Mouse (Mus musculus): ENCODE measurements around the gene Igf1r. TPM values are rescaled to one million over a fixed set of nuclear protein-coding genes. Genes with fewer than 3 reads are reported as not detected.

Gene Igf1r
- polyA plus RNA-seq, 1 experiment from 2014 or later = 21.0 TPM

GRCm38 (mm10) chr7:68023882-68024281 is 71.3 kb downstream of the Igf1r start:
- peaks cover 23% of the 10 kb centered on the region for H3K4me1 ChIP-seq (replicated peaks; ENCODE audit: control insufficient read depth, insufficient read depth, low read length)
- no peak for ATAC-seq (ENCODE audit: low FRiP score)
- H3K27ac ChIP-seq = peak overlapping the region; percentile 49; the same call in 1 of the 2 replicates
- H3K9me3 ChIP-seq (ENCODE audit: control insufficient read depth, low read length) = no peaks in the 10 kb centered on the region
- no peaks in the 10 kb centered on the region for H3K27me3 ChIP-seq (ENCODE audit: control insufficient read depth, insufficient read depth, low read length)
- H3K9ac ChIP-seq = no peak overlapping the region
- WGBS = 86% methylated on average over 4 of the region's 4 CpGs
- H3K4me3 ChIP-seq (replicated peaks; ENCODE audit: low read length) = no peak overlapping the region
- no peak overlapping the region for H3K4me2 ChIP-seq (replicated peaks)
- DNase-seq (ENCODE audit: low spot score) = no peak
- no peaks in the 10 kb centered on the region; the same call in 1 of the 2 replicates for H3K36me3 ChIP-seq (replicated peaks; ENCODE audit: control insufficient read depth, insufficient read depth)

- H3K4me1 ChIP-seq (replicated peaks; ENCODE audit: control insufficient read depth, insufficient read depth, low read length) = peaks cover 25% of the 10 kb centered on the region
- WGBS = 71% methylated on average over 4 of the region's 4 CpGs
These were observed 72.0 kb downstream of the Igf1r start for GRCm38 (mm10) chr7:68024625-68025024.

GRCm38 (mm10) chr7:68025396-68025795 is 72.8 kb downstream of the Igf1r start:
- Histone ChIP-seq H3K27me3 (ENCODE audit: control insufficient read depth, insufficient read depth, low read length) (no peaks in the 10 kb centered on the region), H3K4me2 (replicated peaks) (no peak overlapping the region), H3K4me1 (replicated peaks; ENCODE audit: control insufficient read depth, insufficient read depth, low read length) (peaks cover 31% of the 10 kb centered on the region), H3K27ac (no peak overlapping the region), H3K4me3 (replicated peaks; ENCODE audit: low read length) (no peak overlapping the region), H3K9me3 (ENCODE audit: control insufficient read depth, low read length) (no peaks in the 10 kb centered on the region), H3K36me3 (replicated peaks; ENCODE audit: control insufficient read depth, insufficient read depth) (no peaks in the 10 kb centered on the region; the same call in 1 of the 2 replicates), H3K9ac (no peak overlapping the region)
- ATAC-seq (ENCODE audit: low FRiP score) (no peak), DNase-seq (ENCODE audit: low spot score) (no peak)
- WGBS = 33% methylated on average over 3 of the region's 3 CpGs

More at GRCm38 (mm10) chr7:68024625-68025024, 72.0 kb downstream of the Igf1r start:
- Histone ChIP-seq H3K27ac (no peak overlapping the region), H3K36me3 (replicated peaks; ENCODE audit: control insufficient read depth, insufficient read depth) (no peaks in the 10 kb centered on the region; the same call in 1 of the 2 replicates), H3K9ac (no peak overlapping the region), H3K4me2 (replicated peaks) (no peak overlapping the region), H3K4me3 (replicated peaks; ENCODE audit: low read length) (no peak overlapping the region), H3K9me3 (ENCODE audit: control insufficient read depth, low read length) (no peaks in the 10 kb centered on the region), H3K27me3 (ENCODE audit: control insufficient read depth, insufficient read depth, low read length) (no peaks in the 10 kb centered on the region)
- ATAC-seq (ENCODE audit: low FRiP score) = no peak
- DNase-seq (ENCODE audit: low spot score) = no peak

GRCm38 (mm10) chr7:68026076-68026475 is 73.4 kb downstream of the Igf1r start:
- no peaks in the 10 kb centered on the region for H3K9me3 ChIP-seq (ENCODE audit: control insufficient read depth, low read length)
- DNase-seq (ENCODE audit: low spot score) (no peak), ATAC-seq (ENCODE audit: low FRiP score) (0 out of 2 replicates have a peak, but pooled peaks have one; percentile 22)
- H3K9ac ChIP-seq = no peak overlapping the region
- no peaks in the 10 kb centered on the region for H3K27me3 ChIP-seq (ENCODE audit: control insufficient read depth, insufficient read depth, low read length)
- no peak overlapping the region for H3K4me2 ChIP-seq (replicated peaks)
- no peaks in the 10 kb centered on the region; the same call in 1 of the 2 replicates for H3K36me3 ChIP-seq (replicated peaks; ENCODE audit: control insufficient read depth, insufficient read depth)
- 52% methylated on average over 9 of the region's 9 CpGs for WGBS
- no peak overlapping the region for H3K27ac ChIP-seq
- peaks cover 31% of the 10 kb centered on the region for H3K4me1 ChIP-seq (replicated peaks; ENCODE audit: control insufficient read depth, insufficient read depth, low read length)
- H3K4me3 ChIP-seq (replicated peaks; ENCODE audit: low read length) = no peak overlapping the region

GRCm38 (mm10) chr7:68028167-68028566 is 75.5 kb downstream of the Igf1r start:
- no peak overlapping the region for H3K4me3 ChIP-seq (replicated peaks; ENCODE audit: low read length)
- ATAC-seq (ENCODE audit: low FRiP score) (no peak), DNase-seq (ENCODE audit: low spot score) (no peak)
- H3K36me3 ChIP-seq (replicated peaks; ENCODE audit: control insufficient read depth, insufficient read depth) = no peaks in the 10 kb centered on the region; the same call in 1 of the 2 replicates
- H3K4me2 ChIP-seq (replicated peaks) = no peak overlapping the region
- no peak overlapping the region for H3K9ac ChIP-seq
- no peaks in the 10 kb centered on the region for H3K27me3 ChIP-seq (ENCODE audit: control insufficient read depth, insufficient read depth, low read length)
- H3K4me1 ChIP-seq (replicated peaks; ENCODE audit: control insufficient read depth, insufficient read depth, low read length) = peaks cover 37% of the 10 kb centered on the region
- no peaks in the 10 kb centered on the region for H3K9me3 ChIP-seq (ENCODE audit: control insufficient read depth, low read length)
- 55% methylated on average over 4 of the region's 4 CpGs for WGBS
- no peak overlapping the region for H3K27ac ChIP-seq

GRCm38 (mm10) chr7:68030846-68031245 is 78.2 kb downstream of the Igf1r start:
- H3K36me3 ChIP-seq (replicated peaks; ENCODE audit: control insufficient read depth, insufficient read depth) = no peaks in the 10 kb centered on the region
- H3K4me2 ChIP-seq (replicated peaks) = 0 out of 2 replicates have a peak overlapping the region, but pooled peaks have one; percentile 10
- no peak overlapping the region for H3K4me3 ChIP-seq (replicated peaks; ENCODE audit: low read length)
- ATAC-seq (ENCODE audit: low FRiP score) = peak; percentile 46; the same call in 1 of the 2 replicates
- no peak for DNase-seq (ENCODE audit: low spot score)
- no peak overlapping the region for H3K9ac ChIP-seq
- no peaks in the 10 kb centered on the region for H3K27me3 ChIP-seq (ENCODE audit: control insufficient read depth, insufficient read depth, low read length)
- H3K4me1 ChIP-seq (replicated peaks; ENCODE audit: control insufficient read depth, insufficient read depth, low read length) = peaks cover 36% of the 10 kb centered on the region
- 21% methylated on average over 9 of the region's 9 CpGs for WGBS
- H3K27ac ChIP-seq = no peak overlapping the region
- no peaks in the 10 kb centered on the region for H3K9me3 ChIP-seq (ENCODE audit: control insufficient read depth, low read length)

DNA sequence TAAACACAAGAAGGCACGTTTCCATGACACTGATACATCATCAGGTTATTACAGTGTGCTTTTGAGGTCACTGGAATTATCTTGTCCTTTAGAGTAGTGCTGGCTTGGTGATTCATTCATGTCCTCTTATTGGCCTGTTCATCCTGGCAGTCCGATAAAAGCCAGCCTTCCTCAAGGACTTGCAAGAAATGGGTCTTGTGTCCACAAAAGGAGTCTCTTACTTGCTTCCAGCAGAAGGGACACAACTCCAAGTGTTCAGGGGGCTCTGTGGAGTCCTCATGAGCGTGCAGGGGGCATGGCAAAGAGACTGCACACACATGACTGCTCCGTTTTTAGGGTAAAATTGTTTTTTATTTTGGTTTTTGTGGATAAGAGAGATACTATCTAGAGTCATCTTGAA is 83.9 kb downstream of the Igf1r start:
- no peak overlapping the region for H3K4me3 ChIP-seq (replicated peaks; ENCODE audit: low read length)
- WGBS = 88% methylated on average over 4 of the region's 4 CpGs

GRCm38 (mm10) chr7:68038846-68039245 is 86.2 kb downstream of the Igf1r start:
- Histone ChIP-seq H3K4me1 (replicated peaks; ENCODE audit: control insufficient read depth, insufficient read depth, low read length) (peaks cover 8% of the 10 kb centered on the region), H3K9ac (no peak overlapping the region), H3K4me3 (replicated peaks; ENCODE audit: low read length) (no peak overlapping the region), H3K27me3 (ENCODE audit: control insufficient read depth, insufficient read depth, low read length) (no peaks in the 10 kb centered on the region), H3K36me3 (replicated peaks; ENCODE audit: control insufficient read depth, insufficient read depth) (no peaks in the 10 kb centered on the region), H3K9me3 (ENCODE audit: control insufficient read depth, low read length) (no peaks in the 10 kb centered on the region), H3K27ac (no peak overlapping the region), H3K4me2 (replicated peaks) (no peak overlapping the region)
- ATAC-seq (ENCODE audit: low FRiP score) = no peak
- WGBS = 78% methylated on average over 8 of the region's 8 CpGs
- DNase-seq (ENCODE audit: low spot score) = no peak

More for the DNA sequence above, 83.9 kb downstream of the Igf1r start:
- H3K4me2 ChIP-seq (replicated peaks) = no peak overlapping the region
- H3K27me3 ChIP-seq (ENCODE audit: control insufficient read depth, insufficient read depth, low read length) = no peaks in the 10 kb centered on the region
- no peaks in the 10 kb centered on the region for H3K36me3 ChIP-seq (replicated peaks; ENCODE audit: control insufficient read depth, insufficient read depth)
- peaks cover 10% of the 10 kb centered on the region for H3K4me1 ChIP-seq (replicated peaks; ENCODE audit: control insufficient read depth, insufficient read depth, low read length)
- no peak overlapping the region for H3K9ac ChIP-seq
- H3K27ac ChIP-seq = no peak overlapping the region
- no peak for DNase-seq (ENCODE audit: low spot score)
- no peak for ATAC-seq (ENCODE audit: low FRiP score)
- H3K9me3 ChIP-seq (ENCODE audit: control insufficient read depth, low read length) = no peaks in the 10 kb centered on the region

DNA sequence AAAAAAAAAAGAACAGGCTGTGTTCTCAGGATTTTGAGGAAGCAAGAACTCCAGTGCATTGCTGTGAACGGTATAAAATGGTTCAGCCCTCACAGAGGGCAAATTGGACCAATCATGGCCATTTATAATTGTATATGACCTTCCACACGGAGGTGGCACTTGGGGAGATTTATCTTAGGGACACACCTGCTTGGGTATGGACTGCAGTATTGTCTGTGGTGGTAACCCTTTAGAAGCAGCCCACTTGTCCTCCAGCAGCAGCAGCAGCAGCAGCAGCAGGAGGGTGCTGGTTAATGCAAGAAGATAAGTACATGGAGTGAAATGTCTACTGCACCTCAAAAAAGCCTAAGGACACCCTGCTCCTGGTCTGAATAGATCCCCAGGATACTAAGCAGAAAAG is 86.9 kb downstream of the Igf1r start:
- Histone ChIP-seq H3K9ac (no peak overlapping the region), H3K4me3 (replicated peaks; ENCODE audit: low read length) (no peak overlapping the region), H3K36me3 (replicated peaks; ENCODE audit: control insufficient read depth, insufficient read depth) (no peaks in the 10 kb centered on the region), H3K4me2 (replicated peaks) (no peak overlapping the region), H3K4me1 (replicated peaks; ENCODE audit: control insufficient read depth, insufficient read depth, low read length) (peaks cover under 1% of the 10 kb centered on the region), H3K9me3 (ENCODE audit: control insufficient read depth, low read length) (no peaks in the 10 kb centered on the region), H3K27me3 (ENCODE audit: control insufficient read depth, insufficient read depth, low read length) (no peaks in the 10 kb centered on the region), H3K27ac (no peak overlapping the region)
- 70% methylated on average over 2 of the region's 2 CpGs for WGBS
- no peak for ATAC-seq (ENCODE audit: low FRiP score)
- no peak for DNase-seq (ENCODE audit: low spot score)

DNA sequence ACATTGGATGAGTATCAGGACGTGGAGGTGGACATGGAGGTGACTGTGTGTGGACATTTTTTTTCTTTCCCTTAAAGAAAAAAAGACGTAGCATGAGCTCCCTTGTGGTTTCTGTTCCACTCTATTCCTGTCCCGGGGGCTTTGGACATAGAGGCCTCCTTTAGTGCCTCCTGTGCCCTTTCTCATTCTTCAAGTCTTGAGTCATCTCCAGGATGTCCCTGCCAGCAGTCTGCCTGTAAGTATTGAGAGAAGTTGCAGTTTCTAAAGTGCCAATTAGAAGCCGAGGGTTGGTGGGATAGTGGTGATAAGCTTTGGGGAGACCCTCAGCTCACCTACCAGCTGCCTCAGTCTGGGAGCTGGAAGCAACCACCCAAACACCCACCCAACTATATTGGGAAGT is 92.0 kb downstream of the Igf1r start:
- WGBS = 84% methylated on average over 4 of the region's 4 CpGs
- ATAC-seq (ENCODE audit: low FRiP score) (no peak), DNase-seq (ENCODE audit: low spot score) (no peak)
- Histone ChIP-seq H3K27ac (no peak overlapping the region), H3K9me3 (ENCODE audit: control insufficient read depth, low read length) (no peaks in the 10 kb centered on the region), H3K36me3 (replicated peaks; ENCODE audit: control insufficient read depth, insufficient read depth) (no peaks in the 10 kb centered on the region), H3K4me3 (replicated peaks; ENCODE audit: low read length) (no peak overlapping the region), H3K4me1 (replicated peaks; ENCODE audit: control insufficient read depth, insufficient read depth, low read length) (peaks cover 4% of the 10 kb centered on the region; the same call in 1 of the 2 replicates), H3K27me3 (ENCODE audit: control insufficient read depth, insufficient read depth, low read length) (no peaks in the 10 kb centered on the region), H3K4me2 (replicated peaks) (no peak overlapping the region), H3K9ac (no peak overlapping the region)
